In genomic region chr9:65605471-65606136, GRCm38 (mm10) we compare ENCODE assay signal across 8 mouse cellular contexts. TPM values are rescaled to one million over a fixed set of nuclear protein-coding genes. Genes with fewer than 3 reads are reported as not detected.
DNase-seq lines count a peak whose midpoint lies in the region; ATAC-seq and TF ChIP-seq lines count a peak whose summit lies in the region.

No protein-coding gene starts in this region.

- in situ Hi-C loops in ES-E14 (cut with MboI; ENCODE audit: low sequenced_read_pairs in 2 of 2, unreplicated experiment in 2 of 2) = loop anchor here (10.0 kb wide), 2 partner anchors 59 to 249 kb away; partner anchors contain the start of gene Oaz2 (in 2 of the 2)

- peak overlapping the region in 1 of 2 experiments; percentile 54; a peak in 2 of 4 replicates for H3K4me3 ChIP-seq in ES-E14 (ENCODE audit: insufficient read depth in 1 of 2, low read depth in 1 of 2, low read length in 2 of 2, poor library complexity in 1 of 2, severe bottlenecking in 1 of 2)
- 0 out of 2 replicates have a peak overlapping the region, but pooled peaks have one; percentile 13 for H3K4me3 ChIP-seq in embryonic facial prominence, embryonic 15.5 days (replicated peaks)
- H3K4me3 ChIP-seq in heart, embryonic 13.5 days = peak overlapping the region; percentile 27
- no peak overlapping the region; the same call in 1 of the 2 replicates for H3K4me3 ChIP-seq in kidney, embryonic 16.5 days (ENCODE audit: low read length)
- no peak overlapping the region for H3K4me3 ChIP-seq in liver, embryonic 16.5 days (ENCODE audit: low read depth, low read length)
- peak overlapping the region; percentile 19 for H3K4me3 ChIP-seq in neural tube, embryonic 13.5 days

- DNase-seq in ES-E14 (ENCODE audit: low read depth, low spot score) = peak; percentile 98
- DNase-seq in brain, adult 2 months (ENCODE audit: low read depth, low spot score) = peak; percentile 90
- DNase-seq in thymus, postnatal 4 days = peak; percentile 69

- peak overlapping the region; percentile 52 for H3K4me2 ChIP-seq in embryonic facial prominence, embryonic 15.5 days (replicated peaks)
- H3K4me2 ChIP-seq in heart, embryonic 13.5 days = peak overlapping the region; percentile 62
- peak overlapping the region; percentile 36 for H3K4me2 ChIP-seq in kidney, embryonic 16.5 days (replicated peaks; ENCODE audit: low read depth, low read length)
- 0 out of 2 replicates have a peak overlapping the region, but pooled peaks have one; percentile 17 for H3K4me2 ChIP-seq in liver, embryonic 16.5 days (ENCODE audit: low read depth, low read length)
- peak overlapping the region; percentile 53 for H3K4me2 ChIP-seq in neural tube, embryonic 13.5 days

- H3K36me3 ChIP-seq in ES-E14 (ENCODE audit: control insufficient read depth, insufficient read depth, low read length, poor library complexity, severe bottlenecking) = no peaks in the 10 kb centered on the region
- H3K36me3 ChIP-seq in embryonic facial prominence, embryonic 15.5 days = no peaks in the 10 kb centered on the region
- H3K36me3 ChIP-seq in heart, embryonic 13.5 days = no peaks in the 10 kb centered on the region
- no peaks in the 10 kb centered on the region for H3K36me3 ChIP-seq in kidney, embryonic 16.5 days (ENCODE audit: insufficient read depth, low read length)
- no peaks in the 10 kb centered on the region for H3K36me3 ChIP-seq in liver, embryonic 16.5 days (ENCODE audit: control insufficient read depth, insufficient read depth)
- no peaks in the 10 kb centered on the region for H3K36me3 ChIP-seq in neural tube, embryonic 13.5 days

- H3K4me1 ChIP-seq in ES-E14 (ENCODE audit: control insufficient read depth in 2 of 2, insufficient read depth in 2 of 2, low read length in 2 of 2, poor library complexity in 1 of 2) = peaks cover 3% of the 10 kb centered on the region in 2 experiments; a peak in 3 of 4 replicates
- no peaks in the 10 kb centered on the region; the same call in none of the 2 replicates for H3K4me1 ChIP-seq in embryonic facial prominence, embryonic 15.5 days
- H3K4me1 ChIP-seq in heart, embryonic 13.5 days = peaks cover 21% of the 10 kb centered on the region
- peaks cover 4% of the 10 kb centered on the region; the same call in 1 of the 2 replicates for H3K4me1 ChIP-seq in kidney, embryonic 16.5 days (ENCODE audit: insufficient read depth, low read length)
- peaks cover 3% of the 10 kb centered on the region; the same call in 1 of the 2 replicates for H3K4me1 ChIP-seq in liver, embryonic 16.5 days (ENCODE audit: control insufficient read depth, low read depth, low read length)
- peaks cover 4% of the 10 kb centered on the region for H3K4me1 ChIP-seq in neural tube, embryonic 13.5 days (replicated peaks)

- 6% methylated on average over 9 of the region's 9 CpGs for WGBS in embryonic facial prominence, embryonic 15.5 days
- WGBS in heart, embryonic 13.5 days = 7% methylated on average over 9 of the region's 9 CpGs
- WGBS in kidney, embryonic 16.5 days = 11% methylated on average over 9 of the region's 9 CpGs
- 9% methylated on average over 9 of the region's 9 CpGs for whole genome bisulfite sequencing in liver, embryonic 16.5 days (ENCODE audit: insufficient replicate concordance)
- WGBS in neural tube, embryonic 13.5 days = 7% methylated on average over 9 of the region's 9 CpGs

- H3K27me3 ChIP-seq in embryonic facial prominence, embryonic 15.5 days = no peaks in the 10 kb centered on the region
- H3K27me3 ChIP-seq in heart, embryonic 13.5 days (replicated peaks) = no peaks in the 10 kb centered on the region
- no peaks in the 10 kb centered on the region for H3K27me3 ChIP-seq in kidney, embryonic 16.5 days (ENCODE audit: insufficient read depth, low read length)
- H3K27me3 ChIP-seq in liver, embryonic 16.5 days (ENCODE audit: control insufficient read depth, insufficient read depth, low read depth, low read length) = no peaks in the 10 kb centered on the region
- H3K27me3 ChIP-seq in neural tube, embryonic 13.5 days = no peaks in the 10 kb centered on the region

- H3K9ac ChIP-seq in ES-E14 (ENCODE audit: insufficient read depth, low read depth, low read length, poor library complexity, severe bottlenecking) = peak overlapping the region; percentile 29; the same call in 1 of the 2 replicates
- no peak overlapping the region for H3K9ac ChIP-seq in embryonic facial prominence, embryonic 15.5 days
- peak overlapping the region; percentile 69 for H3K9ac ChIP-seq in heart, embryonic 13.5 days
- 0 out of 2 replicates have a peak overlapping the region, but pooled peaks have one; percentile 41 for H3K9ac ChIP-seq in kidney, embryonic 16.5 days (replicated peaks; ENCODE audit: low read length)
- H3K9ac ChIP-seq in liver, embryonic 16.5 days (ENCODE audit: low read depth, low read length) = no peak overlapping the region
- peak overlapping the region; percentile 64 for H3K9ac ChIP-seq in neural tube, embryonic 13.5 days

- peak; percentile 67 for ATAC-seq in embryonic facial prominence, embryonic 15.5 days (ENCODE audit: insufficient number of reproducible peaks, low FRiP score, low TSS enrichment, low read depth)
- ATAC-seq in heart, embryonic 13.5 days (ENCODE audit: extremely low read depth, insufficient number of reproducible peaks, low FRiP score, low TSS enrichment) = 0 out of 2 replicates have a peak, but pooled peaks have one; percentile 53
- ATAC-seq in kidney, embryonic 16.5 days (ENCODE audit: low FRiP score, low TSS enrichment) = peak; percentile 89
- 0 out of 2 replicates have a peak, but pooled peaks have one; percentile 19 for ATAC-seq in liver, embryonic 16.5 days (ENCODE audit: low read depth)
- peak; percentile 67 for ATAC-seq in neural tube, embryonic 13.5 days (ENCODE audit: low read depth)

- no peaks in the 10 kb centered on the region for H3K9me3 ChIP-seq in ES-E14 (ENCODE audit: control insufficient read depth, insufficient read depth, low read depth, low read length)
- H3K9me3 ChIP-seq in embryonic facial prominence, embryonic 15.5 days (replicated peaks) = no peaks in the 10 kb centered on the region
- no peaks in the 10 kb centered on the region for H3K9me3 ChIP-seq in heart, embryonic 13.5 days
- no peaks in the 10 kb centered on the region for H3K9me3 ChIP-seq in kidney, embryonic 16.5 days (ENCODE audit: low read length)
- no peaks in the 10 kb centered on the region for H3K9me3 ChIP-seq in liver, embryonic 16.5 days (replicated peaks; ENCODE audit: control insufficient read depth, low read length)
- H3K9me3 ChIP-seq in neural tube, embryonic 13.5 days = no peaks in the 10 kb centered on the region

- peak overlapping the region; percentile 77 for H3K27ac ChIP-seq in ES-E14 (ENCODE audit: insufficient read depth, low read depth, low read length, poor library complexity, severe bottlenecking)
- H3K27ac ChIP-seq in embryonic facial prominence, embryonic 15.5 days (replicated peaks) = no peak overlapping the region
- H3K27ac ChIP-seq in heart, embryonic 13.5 days (replicated peaks) = no peak overlapping the region
- H3K27ac ChIP-seq in kidney, embryonic 16.5 days (ENCODE audit: low read length) = no peak overlapping the region
- H3K27ac ChIP-seq in liver, embryonic 16.5 days (ENCODE audit: low read length) = no peak overlapping the region
- H3K27ac ChIP-seq in neural tube, embryonic 13.5 days (replicated peaks) = no peak overlapping the region

TF ChIP-seq in ES-E14, 5 proteins besides CTCF, POLR2A, EP300 and RAD21:
- TF ChIP-seq MAFK (IDR thresholded peaks at IDR 0.05; ENCODE audit: insufficient read depth, low read depth, low read length) = no peak
- peak; percentile 90 for TF ChIP-seq ZC3H11A (IDR thresholded peaks at IDR 0.05; ENCODE audit: borderline replicate concordance, low read depth, low read length)
- peak; percentile 62; the same call in 1 of the 2 replicates for TF ChIP-seq ZNF384 (IDR thresholded peaks at IDR 0.05; ENCODE audit: low read depth, low read length)
- no peak for TF ChIP-seq CHD2 (IDR thresholded peaks at IDR 0.05; ENCODE audit: low read depth, low read length)
- TF ChIP-seq HCFC1 (IDR thresholded peaks at IDR 0.05; ENCODE audit: borderline replicate concordance, insufficient read depth, low read length) = no peak

RNA-seq across cellular contexts. Expression of gene Pif1, which starts 18.6 kb away (rescaled TPM):
- total RNA-seq in ES-E14 (2012; rRNA removed) = 31.8 and 53.8 TPM in 2 replicates
- polyA plus RNA-seq in embryonic facial prominence, embryonic 15.5 days (2015; fragmentation: Nextera tagmentation; extraction: Ambion mirVana) = 10.8 and 11.5 TPM in 2 replicates
- 10.3 and 11.8 TPM in 2 replicates for polyA plus RNA-seq in heart, embryonic 13.5 days (2015; fragmentation: Nextera tagmentation; extraction: Ambion mirVana)
- polyA plus RNA-seq in kidney, embryonic 16.5 days (2015; fragmentation: Nextera tagmentation; extraction: Ambion mirVana) = 15.5 and 16.9 TPM in 2 replicates
- polyA plus RNA-seq in liver, embryonic 16.5 days (2015; fragmentation: Nextera tagmentation; extraction: Ambion mirVana) = 9.6 and 10.9 TPM in 2 replicates
- polyA plus RNA-seq in neural tube, embryonic 13.5 days (2015; fragmentation: Nextera tagmentation; extraction: Ambion mirVana) = 3.1 and 3.2 TPM in 2 replicates

RNA-seq across cellular contexts. Expression of gene Rbpms2, which starts 23.8 kb away (rescaled TPM):
- 44.7 and 64.5 TPM in 2 replicates for total RNA-seq in ES-E14 (2012; rRNA removed)
- polyA plus RNA-seq in embryonic facial prominence, embryonic 15.5 days (2015; fragmentation: Nextera tagmentation; extraction: Ambion mirVana) = 7.9 and 8.9 TPM in 2 replicates
- polyA plus RNA-seq in heart, embryonic 13.5 days (2015; fragmentation: Nextera tagmentation; extraction: Ambion mirVana) = 106 and 109 TPM in 2 replicates
- polyA plus RNA-seq in kidney, embryonic 16.5 days (2015; fragmentation: Nextera tagmentation; extraction: Ambion mirVana) = 34.4 and 36.3 TPM in 2 replicates
- 11.9 and 14.6 TPM in 2 replicates for polyA plus RNA-seq in liver, embryonic 16.5 days (2015; fragmentation: Nextera tagmentation; extraction: Ambion mirVana)
- 6.2 and 6.3 TPM in 2 replicates for polyA plus RNA-seq in neural tube, embryonic 13.5 days (2015; fragmentation: Nextera tagmentation; extraction: Ambion mirVana)

RNA-seq across cellular contexts. Expression of gene Plekho2, which starts 25.8 kb away (rescaled TPM):
- 3.4 and 5.4 TPM in 2 replicates for total RNA-seq in ES-E14 (2012; rRNA removed)
- polyA plus RNA-seq in embryonic facial prominence, embryonic 15.5 days (2015; fragmentation: Nextera tagmentation; extraction: Ambion mirVana) = 15.0 and 16.0 TPM in 2 replicates
- polyA plus RNA-seq in heart, embryonic 13.5 days (2015; fragmentation: Nextera tagmentation; extraction: Ambion mirVana) = 10.7 and 11.9 TPM in 2 replicates
- polyA plus RNA-seq in kidney, embryonic 16.5 days (2015; fragmentation: Nextera tagmentation; extraction: Ambion mirVana) = 18.7 and 19.4 TPM in 2 replicates
- 23.1 and 24.5 TPM in 2 replicates for polyA plus RNA-seq in liver, embryonic 16.5 days (2015; fragmentation: Nextera tagmentation; extraction: Ambion mirVana)
- 7.6 and 9.5 TPM in 2 replicates for polyA plus RNA-seq in neural tube, embryonic 13.5 days (2015; fragmentation: Nextera tagmentation; extraction: Ambion mirVana)

Comparison
In these comparisons a context has a peak if more than half of its experiments do, and no peak if none do; other contexts are left out.
1. H3K4me3 ChIP-seq: peak in embryonic facial prominence, embryonic 15.5 days (single experiment), heart, embryonic 13.5 days (single experiment) and neural tube, embryonic 13.5 days (single experiment); none in kidney, embryonic 16.5 days (single experiment) and liver, embryonic 16.5 days (single experiment).
2. H3K9ac ChIP-seq: peak in ES-E14 (single experiment), heart, embryonic 13.5 days (single experiment), kidney, embryonic 16.5 days (single experiment) and neural tube, embryonic 13.5 days (single experiment); none in embryonic facial prominence, embryonic 15.5 days (single experiment) and liver, embryonic 16.5 days (single experiment).
3. ATAC-seq: peak in every context shown above with its lines; median percentile 89 in kidney, embryonic 16.5 days; 67 in embryonic facial prominence, embryonic 15.5 days; 67 in neural tube, embryonic 13.5 days; 53 in heart, embryonic 13.5 days; 19 in liver, embryonic 16.5 days.
4. Peak in every context shown above with its lines, with median percentiles within 50 percentile points of each other: DNase-seq and H3K4me2 ChIP-seq.